Mouse (Mus musculus): Measurements from ENCODE around the gene Cd83. TPM values are rescaled to one million over a fixed set of nuclear protein-coding genes. Genes with fewer than 3 reads are reported as not detected.

Cd83 gene
- polyA plus RNA-seq, 1 experiment: 4.4 TPM

DNA sequence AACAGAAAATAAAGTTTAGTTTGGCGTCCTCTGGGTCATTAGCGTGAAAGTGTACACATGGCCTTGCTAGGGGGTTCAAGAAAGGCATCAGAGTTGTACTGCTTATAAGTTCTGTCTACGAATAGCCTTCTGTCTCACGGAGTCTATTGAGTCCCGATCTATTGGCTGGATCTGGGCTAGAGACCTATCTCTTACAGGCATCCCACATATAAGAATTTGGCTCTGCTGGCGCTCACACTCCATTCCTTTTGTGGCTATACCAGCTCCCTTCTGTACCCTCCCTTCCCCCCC is 34.4 kb downstream of the Cd83 start:
- Histone ChIP-seq H3K4me1 (no peaks in the 10 kb centered on the region), H3K9me3 (peaks cover 53% of the 10 kb centered on the region), H3K36me3 (replicated peaks; ENCODE audit: low read length) (no peaks in the 10 kb centered on the region), H3K27me3 (replicated peaks) (peaks cover 28% of the 10 kb centered on the region), H3K4me3 (replicated peaks) (no peak overlapping the region)
- TF ChIP-seq GATA1 (IDR thresholded peaks at IDR 0.05; ENCODE audit: borderline replicate concordance, low read length) (no peak), FLI1 (IDR thresholded peaks at IDR 0.05; ENCODE audit: low read length) (no peak)

DNA sequence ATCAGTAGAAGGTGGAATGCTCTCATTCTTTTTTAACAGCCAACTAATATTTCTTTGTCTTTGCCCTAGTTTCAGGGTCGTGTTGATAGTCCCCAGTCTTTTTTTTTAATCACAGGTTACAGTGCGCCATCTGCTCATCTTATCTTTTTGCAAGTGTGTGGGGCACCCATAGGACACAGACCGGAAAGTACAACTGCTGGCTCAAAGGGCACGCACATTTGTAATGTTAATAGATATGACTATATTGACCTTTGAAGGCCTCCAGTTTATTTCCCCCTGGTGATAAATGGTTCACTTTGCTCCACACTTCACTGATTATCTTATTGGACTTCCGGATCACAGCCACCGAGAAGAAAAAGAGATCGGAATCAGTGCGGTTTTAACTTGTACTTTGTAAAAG is 35.5 kb downstream of the Cd83 start:
- Histone ChIP-seq H3K27me3 (replicated peaks) (peaks cover 28% of the 10 kb centered on the region), H3K9me3 (peaks cover 46% of the 10 kb centered on the region), H3K4me3 (replicated peaks) (no peak overlapping the region), H3K4me1 (no peaks in the 10 kb centered on the region), H3K36me3 (replicated peaks; ENCODE audit: low read length) (no peaks in the 10 kb centered on the region)
- TF ChIP-seq FLI1 (IDR thresholded peaks at IDR 0.05; ENCODE audit: low read length) (no peak), GATA1 (IDR thresholded peaks at IDR 0.05; ENCODE audit: borderline replicate concordance, low read length) (no peak)

DNA sequence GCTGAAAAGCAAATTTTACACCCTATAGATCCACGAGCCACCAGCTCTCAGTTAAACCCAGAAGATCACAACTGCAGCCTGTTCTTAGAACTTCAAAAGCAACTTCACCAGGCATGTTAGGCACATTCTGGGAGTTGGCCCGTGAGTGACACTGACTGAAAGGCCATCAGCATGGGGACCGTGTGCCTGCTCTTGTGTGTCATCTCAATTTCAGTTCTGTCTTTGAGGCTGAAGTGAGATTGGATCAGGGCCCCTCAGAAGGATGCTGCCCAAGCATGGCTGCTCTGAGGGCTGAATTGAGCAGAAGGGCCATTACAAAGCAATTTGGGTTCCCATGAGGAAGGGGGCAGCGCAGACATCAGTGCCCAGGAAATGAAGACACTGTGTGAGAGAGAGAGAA is 37.7 kb downstream of the Cd83 start:
- no peaks in the 10 kb centered on the region for H3K4me1 ChIP-seq
- TF ChIP-seq GATA1 (IDR thresholded peaks at IDR 0.05; ENCODE audit: borderline replicate concordance, low read length): no peak
- no peak for TF ChIP-seq FLI1 (IDR thresholded peaks at IDR 0.05; ENCODE audit: low read length)

DNA sequence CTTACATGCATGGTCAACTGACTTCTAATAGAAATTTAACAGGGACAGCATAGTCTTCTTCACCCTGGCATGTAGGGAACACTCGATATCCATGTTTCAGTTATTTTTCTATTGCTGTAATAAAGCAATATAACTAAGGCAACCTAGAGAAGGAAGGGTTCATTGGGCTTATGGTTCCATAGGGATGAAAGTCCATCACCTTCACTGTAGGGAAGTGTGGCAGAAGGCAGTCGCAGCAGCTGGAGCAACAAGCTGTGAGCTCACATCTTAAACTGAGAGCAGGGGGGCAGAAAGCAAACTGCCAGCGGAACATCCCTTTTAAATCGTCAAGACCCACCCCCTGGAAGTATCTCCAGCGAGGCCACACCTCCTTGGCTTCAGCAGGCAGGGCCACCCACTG is 44.1 kb downstream of the Cd83 start:
- peaks cover 15% of the 10 kb centered on the region for H3K9me3 ChIP-seq
- no peaks in the 10 kb centered on the region for H3K4me1 ChIP-seq
- peaks cover 11% of the 10 kb centered on the region for H3K27me3 ChIP-seq (replicated peaks)
- no peak overlapping the region for H3K4me3 ChIP-seq (replicated peaks)
- no peak for TF ChIP-seq FLI1 (IDR thresholded peaks at IDR 0.05; ENCODE audit: low read length)
- no peak for TF ChIP-seq GATA1 (IDR thresholded peaks at IDR 0.05; ENCODE audit: borderline replicate concordance, low read length)
- H3K36me3 ChIP-seq (replicated peaks; ENCODE audit: low read length): no peaks in the 10 kb centered on the region

More for the DNA sequence above, 37.7 kb downstream of the Cd83 start:
- Histone ChIP-seq H3K9me3 (peaks cover 38% of the 10 kb centered on the region), H3K36me3 (replicated peaks; ENCODE audit: low read length) (no peaks in the 10 kb centered on the region), H3K27me3 (replicated peaks) (peaks cover 25% of the 10 kb centered on the region), H3K4me3 (replicated peaks) (no peak overlapping the region)

DNA sequence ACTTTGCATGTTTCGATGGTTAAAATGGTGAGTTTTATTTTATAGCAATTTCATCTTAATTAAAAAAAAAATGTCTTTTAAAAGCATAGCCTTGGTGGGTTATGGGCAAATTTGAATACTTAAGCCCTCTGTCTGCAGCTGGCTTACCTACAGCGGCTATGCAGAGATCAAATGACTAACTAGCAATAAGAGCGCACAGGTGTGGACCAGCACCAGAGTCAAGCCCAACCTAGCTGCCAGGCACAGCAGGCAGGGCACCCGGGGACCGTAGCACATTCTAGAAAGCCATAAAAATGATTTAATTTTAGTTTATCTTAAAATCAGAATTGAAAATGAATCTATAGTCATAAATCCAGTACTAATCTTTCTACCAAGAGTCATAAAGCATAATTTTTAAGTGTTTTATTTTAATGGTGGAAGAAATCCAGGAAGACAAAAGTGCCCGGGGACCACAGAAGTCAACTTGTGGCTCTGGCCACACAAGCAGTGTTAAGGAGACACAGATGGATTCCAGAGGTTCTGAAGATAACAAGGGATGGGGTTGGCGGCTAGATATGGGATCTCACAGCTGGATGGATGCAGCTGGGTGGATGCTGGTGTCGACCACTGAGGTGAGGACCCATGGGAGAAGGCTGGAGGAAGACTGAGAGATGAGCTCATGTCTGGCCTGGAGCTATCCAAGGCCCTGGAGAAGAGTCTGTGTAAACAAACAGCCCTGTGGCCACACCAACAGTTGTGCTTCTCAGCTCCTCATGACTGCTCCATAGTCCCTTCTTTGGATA is 46.5 kb downstream of the Cd83 start:
- Histone ChIP-seq H3K27me3 (replicated peaks) (peaks cover 17% of the 10 kb centered on the region), H3K4me1 (no peaks in the 10 kb centered on the region), H3K9me3 (peaks cover 25% of the 10 kb centered on the region), H3K36me3 (replicated peaks; ENCODE audit: low read length) (no peaks in the 10 kb centered on the region), H3K4me3 (replicated peaks) (no peak overlapping the region)
- TF ChIP-seq GATA1 (IDR thresholded peaks at IDR 0.05; ENCODE audit: borderline replicate concordance, low read length) (no peak), FLI1 (IDR thresholded peaks at IDR 0.05; ENCODE audit: low read length) (no peak)

DNA sequence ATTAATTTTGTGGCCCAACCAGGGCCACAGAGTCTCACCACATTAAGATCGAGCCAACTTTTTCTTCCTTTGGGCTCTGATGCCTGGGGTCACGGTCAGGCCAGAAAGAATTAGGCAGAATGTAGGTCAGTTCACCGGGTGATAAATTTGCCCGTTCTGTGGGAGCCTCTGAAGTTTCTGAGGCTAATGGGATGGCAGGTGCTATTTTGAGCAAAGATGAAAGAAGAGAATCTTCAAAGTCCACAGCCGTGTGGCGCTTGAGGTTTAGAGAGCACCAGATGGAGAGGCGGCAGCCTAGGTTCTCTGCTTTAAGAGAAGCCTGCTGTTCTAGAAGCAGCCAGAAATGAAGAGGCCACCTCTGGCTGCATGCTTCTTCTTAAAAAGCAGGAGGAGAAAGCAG is 48.2 kb downstream of the Cd83 start:
- TF ChIP-seq GATA1 (IDR thresholded peaks at IDR 0.05; ENCODE audit: borderline replicate concordance, low read length): no peak
- TF ChIP-seq FLI1 (IDR thresholded peaks at IDR 0.05; ENCODE audit: low read length): no peak
- Histone ChIP-seq H3K9me3 (peaks cover 14% of the 10 kb centered on the region), H3K27me3 (replicated peaks) (peaks cover 20% of the 10 kb centered on the region), H3K4me1 (no peaks in the 10 kb centered on the region), H3K4me3 (replicated peaks) (no peak overlapping the region), H3K36me3 (replicated peaks; ENCODE audit: low read length) (no peaks in the 10 kb centered on the region)

DNA sequence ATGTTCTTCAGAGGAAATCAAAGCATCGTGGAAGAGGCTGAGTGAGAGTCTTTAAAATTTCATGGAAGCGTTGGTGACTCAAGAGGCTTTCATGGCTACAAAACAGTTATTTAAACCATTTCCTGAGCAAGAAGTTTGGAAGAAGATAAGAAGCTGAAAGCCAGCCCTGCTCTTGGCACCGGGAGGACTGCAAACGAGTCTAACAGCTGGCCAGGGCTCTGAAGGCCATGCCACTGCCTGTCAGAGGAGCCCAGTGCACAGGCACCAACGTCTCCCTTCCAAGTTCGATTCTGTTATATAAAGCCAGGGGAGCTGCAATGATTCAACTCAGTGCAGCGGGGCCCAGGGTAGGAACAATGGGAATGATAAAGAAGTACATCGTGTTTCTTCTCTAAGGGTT is 51.8 kb downstream of the Cd83 start:
- H3K27me3 ChIP-seq (replicated peaks): peaks cover 19% of the 10 kb centered on the region
- H3K4me1 ChIP-seq: no peaks in the 10 kb centered on the region
- H3K36me3 ChIP-seq (replicated peaks; ENCODE audit: low read length): no peaks in the 10 kb centered on the region
- H3K4me3 ChIP-seq (replicated peaks): no peak overlapping the region
- TF ChIP-seq GATA1 (IDR thresholded peaks at IDR 0.05; ENCODE audit: borderline replicate concordance, low read length) (no peak), FLI1 (IDR thresholded peaks at IDR 0.05; ENCODE audit: low read length) (no peak)
- H3K9me3 ChIP-seq: peaks cover 11% of the 10 kb centered on the region

DNA sequence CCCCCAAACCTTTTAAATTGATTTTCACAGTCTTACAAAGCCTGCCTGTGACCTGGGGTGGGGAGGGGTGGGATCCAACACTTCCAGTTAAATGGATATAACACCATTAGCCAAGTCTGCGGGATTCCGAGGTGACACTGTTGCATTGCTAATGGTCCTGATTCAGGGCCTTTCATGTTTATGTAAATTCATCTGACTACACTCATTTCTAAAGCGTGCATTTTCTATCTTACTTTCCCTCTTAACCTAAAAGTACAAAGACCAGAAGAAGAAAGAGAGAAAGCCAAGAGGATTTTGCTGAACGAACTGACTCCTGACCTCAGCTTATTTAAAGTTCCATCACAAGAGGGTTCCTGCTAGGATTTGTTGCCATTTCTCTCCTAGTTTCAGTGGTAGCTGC is 53.2 kb downstream of the Cd83 start:
- no peaks in the 10 kb centered on the region for H3K4me1 ChIP-seq
- H3K4me3 ChIP-seq (replicated peaks): no peak overlapping the region
- H3K9me3 ChIP-seq: peaks cover 11% of the 10 kb centered on the region
- H3K27me3 ChIP-seq (replicated peaks): peaks cover 21% of the 10 kb centered on the region
- TF ChIP-seq FLI1 (IDR thresholded peaks at IDR 0.05; ENCODE audit: low read length) (no peak), GATA1 (IDR thresholded peaks at IDR 0.05; ENCODE audit: borderline replicate concordance, low read length) (no peak)
- no peaks in the 10 kb centered on the region for H3K36me3 ChIP-seq (replicated peaks; ENCODE audit: low read length)

DNA sequence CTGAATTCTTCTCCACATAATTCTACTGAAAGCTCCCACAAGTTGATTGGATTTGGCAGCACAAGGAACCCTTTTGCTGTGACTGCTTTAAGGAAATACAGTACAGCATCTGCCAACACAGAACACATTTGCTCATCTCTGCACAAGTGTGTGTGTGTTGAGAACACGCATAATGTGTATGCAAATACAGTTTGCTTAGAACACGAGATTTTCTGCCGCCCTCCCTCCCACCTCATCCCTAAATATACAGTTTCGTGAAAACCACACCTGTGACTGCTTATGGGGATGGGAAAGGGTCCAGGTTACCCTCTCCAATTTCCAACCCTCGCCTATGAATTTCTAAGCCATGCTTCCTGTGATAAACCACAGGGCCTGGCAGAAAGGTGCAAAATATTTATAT is 60.6 kb downstream of the Cd83 start:
- H3K4me1 ChIP-seq: no peaks in the 10 kb centered on the region
- peaks cover 29% of the 10 kb centered on the region for H3K27me3 ChIP-seq (replicated peaks)
- H3K4me3 ChIP-seq (replicated peaks): no peak overlapping the region
- H3K36me3 ChIP-seq (replicated peaks; ENCODE audit: low read length): no peaks in the 10 kb centered on the region
- no peaks in the 10 kb centered on the region for H3K9me3 ChIP-seq
- TF ChIP-seq FLI1 (IDR thresholded peaks at IDR 0.05; ENCODE audit: low read length) (no peak), GATA1 (IDR thresholded peaks at IDR 0.05; ENCODE audit: borderline replicate concordance, low read length) (no peak)

DNA sequence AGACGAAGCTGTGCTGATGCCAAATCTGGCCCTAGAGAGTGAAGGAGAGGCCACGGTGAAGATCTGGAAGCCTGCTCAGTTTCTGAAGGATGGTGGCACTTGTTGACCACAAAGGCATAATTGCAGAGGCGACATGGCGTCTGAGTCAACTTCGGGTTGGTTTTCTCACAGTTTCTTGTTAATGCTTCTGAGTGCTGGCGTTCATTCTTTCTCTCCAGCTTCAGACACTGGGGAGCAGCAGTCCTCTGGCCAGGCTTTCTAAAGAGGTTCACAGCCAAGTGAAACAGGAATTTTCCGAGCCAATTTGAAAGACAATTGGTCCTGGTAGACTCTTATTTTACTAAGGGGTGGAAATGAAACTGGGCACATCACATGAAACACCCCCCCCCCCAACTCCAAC is 62.6 kb downstream of the Cd83 start:
- peaks cover 33% of the 10 kb centered on the region for H3K27me3 ChIP-seq (replicated peaks)
- no peak for TF ChIP-seq FLI1 (IDR thresholded peaks at IDR 0.05; ENCODE audit: low read length)
- TF ChIP-seq GATA1 (IDR thresholded peaks at IDR 0.05; ENCODE audit: borderline replicate concordance, low read length): no peak
- no peak overlapping the region for H3K4me3 ChIP-seq (replicated peaks)
- no peaks in the 10 kb centered on the region for H3K4me1 ChIP-seq
- no peaks in the 10 kb centered on the region for H3K36me3 ChIP-seq (replicated peaks; ENCODE audit: low read length)
- no peaks in the 10 kb centered on the region for H3K9me3 ChIP-seq

Data from megakaryocyte, embryonic 14.5 days (primary cell).